Mouse (Mus musculus) MEL (cell line): ENCODE measurements at regions not wholly inside any gene's neighbourhood (a gene's known extent, or its start where the extent isn't known, plus 50 kb on each side); places are given as distances from the start of the nearest gene placed in this dataset.

ENCODE experiments used
- DNase-seq: peaks from one replicate; pipeline ENCODE4 v3.0.0; 2011; ENCODE audit warnings: low read depth, low spot score
- H3K27ac ChIP-seq: 2 replicates; pipeline ENCODE4 v1.5.1; 2012; ENCODE audit warnings: low read depth, mild to moderate bottlenecking, control low read depth, low read length, moderate library complexity; ENCODE audit not compliant: control insufficient read depth
- H3K27me3 ChIP-seq, 2 experiments: fragments of 150-350 bp in 1 of 2; sonication (generic) in 1 of 2; 2 replicates each; pipeline ENCODE4 v1.6.1; 2012; ENCODE audit warnings: low read length in 2 of 2, mild to moderate bottlenecking in 2 of 2, improper control_type of control experiment in 1 of 2, moderate library complexity in 1 of 2; ENCODE audit not compliant: insufficient read depth in 2 of 2, control insufficient read depth in 1 of 2
- H3K36me3 ChIP-seq, 2 experiments: 2 replicates each; pipeline ENCODE4 v1.6.1; 2012 to 2014; ENCODE audit warnings: low read length in 2 of 2, improper control_type of control experiment in 1 of 2, inconsistent platforms in 1 of 2, mild to moderate bottlenecking in 1 of 2; ENCODE audit not compliant: insufficient read depth in 2 of 2, control insufficient read depth in 1 of 2
- H3K4me1 ChIP-seq, 2 experiments: fragments of 150-350 bp in 1 of 2; sonication (generic) in 1 of 2; 2 replicates each; pipeline ENCODE4 v1.6.1; 2012; ENCODE audit warnings: low read length in 2 of 2, improper control_type of control experiment in 1 of 2, mild to moderate bottlenecking in 1 of 2; ENCODE audit not compliant: insufficient read depth in 2 of 2, control insufficient read depth in 1 of 2
- H3K4me3 ChIP-seq, 2 experiments: fragments of 150-350 bp in 1 of 2; sonication (generic) in 1 of 2; 2 replicates each; pipeline ENCODE4 v1.5.1; 2012; ENCODE audit warnings: low read depth in 2 of 2, low read length in 2 of 2, mild to moderate bottlenecking in 2 of 2, moderate library complexity in 2 of 2, control low read depth in 1 of 2, improper control_type of control experiment in 1 of 2; ENCODE audit not compliant: control insufficient read depth in 1 of 2, insufficient read depth in 1 of 2
- H3K79me2 ChIP-seq: 2 replicates; pipeline ENCODE4 v1.6.1; 2012; ENCODE audit warnings: mild to moderate bottlenecking, low read length, moderate library complexity; ENCODE audit not compliant: control insufficient read depth, poor library complexity, insufficient read depth
- H3K9ac ChIP-seq: 2 replicates; pipeline ENCODE4 v1.6.1; 2012; ENCODE audit warnings: low read depth, mild to moderate bottlenecking, control low read depth, low read length, moderate library complexity; ENCODE audit not compliant: control insufficient read depth, poor library complexity, severe bottlenecking
- H3K9me3 ChIP-seq: fragments of 150-350 bp; sonication (generic); replicated peaks from 2 replicates; pipeline ENCODE4 v1.6.1; 2012; ENCODE audit warnings: mild to moderate bottlenecking, low read length, improper control_type of control experiment, moderate library complexity; ENCODE audit not compliant: insufficient read depth
- CHD1 ChIP-seq: IDR thresholded peaks from 2 replicates; pipeline ENCODE4 v1.6.1; 2012; ENCODE audit warnings: low read depth, mild to moderate bottlenecking, inconsistent platforms, low read length, improper control_type of control experiment
- CHD2 ChIP-seq: IDR thresholded peaks from 2 replicates; pipeline ENCODE4 v1.6.1; 2011; ENCODE audit warnings: low read length, improper control_type of control experiment
- CTCF ChIP-seq, 3 experiments: IDR thresholded peaks in 2 of 3; conservative IDR thresholded peaks in 1 of 3; 2 replicates each; pipeline ENCODE4 v1.5.1; 2011 to 2012; ENCODE audit warnings: low read length in 3 of 3, low read depth in 2 of 3, mild to moderate bottlenecking in 2 of 3, improper control_type of control experiment in 1 of 3, inconsistent platforms in 1 of 3, mixed read lengths in 1 of 3, moderate library complexity in 1 of 3; ENCODE audit not compliant: control insufficient read depth in 1 of 3, insufficient read depth in 1 of 3, poor library complexity in 1 of 3, severe bottlenecking in 1 of 3
- E2F4 ChIP-seq: IDR thresholded peaks from 2 replicates; pipeline ENCODE4 v1.6.1; 2011; ENCODE audit warnings: low read depth, low read length, improper control_type of control experiment, borderline replicate concordance
- EP300 ChIP-seq, 2 experiments: IDR thresholded peaks; 2 replicates each; pipeline ENCODE4 v1.6.1; 2011; ENCODE audit warnings: improper control_type of control experiment in 2 of 2, low read length in 2 of 2, low read depth in 1 of 2, mild to moderate bottlenecking in 1 of 2
- GATA1 ChIP-seq: IDR thresholded peaks from 2 replicates; pipeline ENCODE4 v1.6.1; 2011; ENCODE audit warnings: low read depth, low read length, improper control_type of control experiment
- MAFK ChIP-seq: IDR thresholded peaks from 2 replicates; pipeline ENCODE4 v1.6.1; 2011; ENCODE audit warnings: low read depth, mild to moderate bottlenecking, low read length, improper control_type of control experiment, borderline replicate concordance
- MAX ChIP-seq: IDR thresholded peaks from 2 replicates; pipeline ENCODE4 v1.6.1; 2011; ENCODE audit warnings: low read length, improper control_type of control experiment
- MAZ ChIP-seq: IDR thresholded peaks from 2 replicates; pipeline ENCODE4 v1.6.1; 2012; ENCODE audit warnings: low read depth, mild to moderate bottlenecking, inconsistent platforms, low read length, improper control_type of control experiment
- MYB ChIP-seq: IDR thresholded peaks from 2 replicates; pipeline ENCODE4 v1.6.1; 2011; ENCODE audit warnings: mild to moderate bottlenecking, low read depth, low read length, improper control_type of control experiment
- NELFE ChIP-seq: IDR thresholded peaks from 2 replicates; pipeline ENCODE4 v1.6.1; 2011; ENCODE audit warnings: low read depth, low read length, improper control_type of control experiment
- POLR2AphosphoS5 ChIP-seq: IDR thresholded peaks from 2 replicates; pipeline ENCODE4 v1.6.1; 2012; ENCODE audit warnings: low read depth, borderline replicate concordance, mild to moderate bottlenecking, inconsistent platforms, low read length, moderate library complexity, mixed read lengths
- RCOR1 ChIP-seq: IDR thresholded peaks from 2 replicates; pipeline ENCODE4 v1.6.1; 2012; ENCODE audit warnings: low read depth, mild to moderate bottlenecking, inconsistent platforms, low read length, improper control_type of control experiment
- SMC3 ChIP-seq: IDR thresholded peaks from 2 replicates; pipeline ENCODE4 v1.6.1; 2011; ENCODE audit warnings: low read depth, low read length, improper control_type of control experiment
- TAL1 ChIP-seq: IDR thresholded peaks from 2 replicates; pipeline ENCODE4 v1.6.1; 2012; ENCODE audit warnings: mild to moderate bottlenecking, inconsistent platforms, low read length, moderate library complexity, mixed read lengths
- TCF12 ChIP-seq: IDR thresholded peaks from 2 replicates; pipeline ENCODE4 v1.6.1; 2014; ENCODE audit warnings: low read depth, mild to moderate bottlenecking, inconsistent platforms, low read length, improper control_type of control experiment, moderate library complexity
- ZKSCAN1 ChIP-seq: IDR thresholded peaks from 2 replicates; pipeline ENCODE4 v1.6.1; 2012; ENCODE audit warnings: low read depth, mild to moderate bottlenecking, inconsistent platforms, low read length, improper control_type of control experiment, moderate library complexity
- ZMIZ1 ChIP-seq: IDR thresholded peaks from 2 replicates; pipeline ENCODE4 v1.6.1; 2012; ENCODE audit warnings: low read depth, mild to moderate bottlenecking, inconsistent platforms, low read length, improper control_type of control experiment, moderate library complexity

GRCm38 (mm10) chr13:82393496-82393895 lies 610.6 kb downstream of the Cetn3 start:
- peaks cover 0 to 2% of the 10 kb centered on the region in 2 experiments; a peak in 2 of 4 replicates for H3K36me3 ChIP-seq
- DNase-seq, result peak; percentile 12
- H3K27ac ChIP-seq, result no peak overlapping the region
- H3K9ac ChIP-seq, result no peak overlapping the region
- H3K27me3 ChIP-seq, result no peaks in the 10 kb centered on the region
- H3K4me3 ChIP-seq, result no peak overlapping the region
- H3K79me2 ChIP-seq, result no peaks in the 10 kb centered on the region
- H3K4me1 ChIP-seq, result no peaks in the 10 kb centered on the region
- TF ChIP-seq RCOR1 (0 out of 2 replicates have a peak, but pooled peaks have one; percentile 11), CHD1 (no peak), SMC3 (no peak), GATA1 (no peak), CTCF (IDR thresholded peaks at IDR 0.05 in 2 of 3, conservative IDR thresholded peaks at IDR 0.05 in 1 of 3; ENCODE audit: control insufficient read depth in 1 of 3, insufficient read depth in 1 of 3, low read depth in 2 of 3, low read length in 3 of 3, poor library complexity in 1 of 3, severe bottlenecking in 1 of 3) (no peak), MAX (no peak), MAFK (no peak), TCF12 (0 out of 2 replicates have a peak, but pooled peaks have one; percentile 33), EP300 (IDR thresholded peaks at IDR 0.05; ENCODE audit: low read depth in 1 of 2, low read length in 2 of 2) (0 out of 4 replicates have a peak, but pooled peaks have one; percentile 11 to 12)
- no peaks in the 10 kb centered on the region for H3K9me3 ChIP-seq

DNA sequence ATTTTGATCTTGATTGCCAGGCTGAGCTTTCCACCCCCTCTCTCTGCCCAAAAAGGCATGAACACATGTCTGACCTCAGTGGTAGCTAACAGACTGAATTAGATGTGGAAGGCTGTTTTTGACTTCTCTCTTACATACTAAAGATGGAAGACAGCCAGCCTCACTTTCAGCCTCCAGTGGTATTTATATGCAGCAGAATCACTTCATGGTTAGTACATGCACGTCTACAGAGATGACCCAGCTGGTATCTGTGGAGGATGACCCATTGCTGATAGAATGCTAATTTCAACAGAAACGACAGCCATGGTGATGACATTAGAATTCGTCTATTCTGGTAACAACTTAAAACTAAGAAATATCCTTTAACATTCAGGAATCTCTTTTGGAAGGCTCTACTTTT lies 630.8 kb downstream of the Cetn3 start:
- H3K27me3 ChIP-seq, result no peaks in the 10 kb centered on the region
- TF ChIP-seq MYB, result no peak
- H3K36me3 ChIP-seq, result no peaks in the 10 kb centered on the region
- H3K27ac ChIP-seq, result no peak overlapping the region
- no peaks in the 10 kb centered on the region for H3K79me2 ChIP-seq
- DNase-seq, result no peak
- no peaks in the 10 kb centered on the region for H3K4me1 ChIP-seq
- no peak overlapping the region for H3K4me3 ChIP-seq
- no peak overlapping the region for H3K9ac ChIP-seq
- H3K9me3 ChIP-seq, result no peaks in the 10 kb centered on the region

DNA sequence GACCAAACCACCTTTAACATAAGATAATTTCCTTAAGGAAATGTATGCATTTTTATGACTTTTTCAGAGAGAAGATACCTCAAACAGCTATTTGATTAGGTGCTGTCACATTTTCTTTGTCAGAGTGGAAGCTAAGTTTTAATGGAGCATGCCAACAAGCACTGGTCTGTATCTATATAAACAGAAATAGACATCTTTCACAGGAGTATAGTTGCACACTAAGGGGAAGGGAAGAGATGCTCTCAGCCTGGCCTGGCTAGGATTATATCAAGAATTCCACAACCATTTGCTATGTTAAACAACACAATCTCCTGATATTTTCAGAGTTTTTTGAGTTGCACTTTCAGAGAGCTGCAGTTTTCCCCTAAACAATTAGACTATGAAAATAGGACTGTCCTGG lies 638.1 kb downstream of the Cetn3 start:
- no peak overlapping the region for H3K27ac ChIP-seq
- no peaks in the 10 kb centered on the region for H3K36me3 ChIP-seq
- no peaks in the 10 kb centered on the region for H3K4me1 ChIP-seq
- TF ChIP-seq NELFE, result no peak
- no peak for TF ChIP-seq CHD2
- TF ChIP-seq POLR2AphosphoS5, result no peak
- TF ChIP-seq CHD1, result no peak
- TF ChIP-seq MAZ, result no peak
- no peak for TF ChIP-seq ZMIZ1
- TF ChIP-seq TAL1, result no peak
- TF ChIP-seq ZKSCAN1, result no peak
- no peak for TF ChIP-seq E2F4
- H3K9me3 ChIP-seq, result no peaks in the 10 kb centered on the region
- no peaks in the 10 kb centered on the region for H3K79me2 ChIP-seq
- DNase-seq, result no peak
- H3K9ac ChIP-seq, result no peak overlapping the region
- no peak overlapping the region for H3K4me3 ChIP-seq
- no peaks in the 10 kb centered on the region for H3K27me3 ChIP-seq
